Mouse (Mus musculus) layer of hippocampus, postnatal 25 days (tissue): ENCODE results near the gene Cort. TPM values are rescaled to one million over a fixed set of nuclear protein-coding genes. Genes with fewer than 3 reads are reported as not detected.
A peak's percentile ranks its signal among the peaks of the same experiment; 100 is the strongest.
"Not testable (repeated sequence)": the region's sequence is repeated elsewhere in the genome, so short reads cannot be mapped to it uniquely, and the experiment has no call there.

Experiments used
- DNase-seq, 2 experiments: peaks; one replicate each; pipeline ENCODE4 v3.0.0; 2022; ENCODE audit warnings: mixed read lengths in 2 of 2, low spot score in 1 of 2; ENCODE audit errors: extremely low spot score in 1 of 2
- total RNA-seq, 2 experiments: library from RNA; stranded (reverse); gene quantifications; 2 replicates each; pipeline ENCODE4 v1.2.3; 2021

The Cort gene
- total RNA-seq, 2 experiments from 2014 or later = 8.1 to 10.7 TPM

DNA sequence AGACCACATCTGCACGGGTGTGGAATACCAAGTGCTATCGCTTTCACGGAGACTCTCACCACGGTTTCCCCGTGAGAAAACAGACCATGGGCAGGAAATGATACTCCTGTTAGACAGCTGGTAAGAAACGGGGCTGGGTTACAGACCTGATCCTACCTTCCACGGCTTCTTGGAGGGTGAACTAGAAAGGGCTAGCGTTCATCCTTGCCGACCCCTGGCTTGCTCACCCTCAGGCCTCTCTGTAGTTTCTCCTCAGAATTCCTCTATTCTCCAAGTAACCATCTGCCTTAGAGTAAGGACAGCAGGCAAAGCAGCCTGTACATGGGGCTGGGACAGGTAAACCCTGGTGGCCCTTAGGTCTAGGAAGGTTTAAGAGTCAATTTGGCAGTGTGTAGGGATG, 22.6 kb upstream of the Cort start:
- DNase-seq = no peak

DNA sequence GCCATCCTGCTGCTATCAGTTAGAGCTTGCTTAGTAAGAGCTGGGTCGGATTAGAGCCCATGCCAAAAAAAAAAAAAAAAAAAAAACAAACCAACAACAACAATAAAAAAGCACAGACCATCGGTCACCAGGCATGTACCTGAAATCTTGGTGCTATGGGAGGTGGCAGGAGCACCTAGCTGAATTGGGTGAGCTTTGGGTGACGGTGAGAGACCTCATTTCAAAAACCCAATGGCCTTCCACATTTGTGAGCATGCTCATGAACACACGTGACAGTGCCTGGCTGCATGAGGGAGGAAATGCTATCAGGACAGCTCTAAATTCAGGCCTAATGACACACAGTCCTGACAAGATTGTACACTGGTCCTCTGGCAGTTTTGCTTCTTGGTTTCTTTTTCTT, 21.5 kb upstream of the Cort start:
- no peak for DNase-seq

DNA sequence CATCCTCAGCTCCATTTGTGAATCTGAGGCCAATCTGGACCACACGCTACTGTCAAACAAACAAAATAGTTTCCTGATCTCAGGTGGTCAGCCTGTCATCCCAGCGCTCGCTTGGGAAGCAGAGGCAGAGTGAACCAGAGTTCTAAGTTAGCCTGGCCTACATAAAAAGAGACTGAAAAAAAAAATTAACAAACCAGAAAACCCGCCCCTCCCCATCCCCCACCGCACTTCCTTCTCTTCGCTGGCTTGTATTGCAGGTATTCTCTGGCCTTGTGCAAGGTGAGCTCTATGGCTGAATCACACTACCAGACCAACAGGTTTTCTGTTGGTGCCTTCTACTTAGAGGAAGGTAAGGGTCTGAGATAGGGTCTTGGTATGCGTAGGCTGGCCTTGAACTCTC, 21.0 kb upstream of the Cort start:
- no peak for DNase-seq

DNA sequence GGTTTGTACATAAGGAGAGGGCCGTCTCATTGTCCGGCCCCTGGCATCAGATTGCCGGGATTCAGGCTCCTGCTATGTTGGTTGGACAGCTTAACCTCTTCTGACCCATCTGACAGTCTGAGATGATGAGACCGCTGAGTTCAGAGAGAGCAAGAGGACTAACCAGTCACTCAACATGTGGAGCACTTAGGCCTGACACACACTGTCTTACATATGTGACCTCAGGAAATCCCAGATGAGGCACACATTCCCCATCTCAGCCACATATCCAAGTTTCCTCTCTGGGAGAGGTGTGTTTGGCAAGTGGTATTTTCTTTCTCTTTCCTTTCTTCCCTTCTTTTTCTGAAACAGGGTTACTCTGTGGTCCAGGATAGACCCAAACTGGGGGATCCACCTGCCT, 18.6 kb upstream of the Cort start:
- DNase-seq = no peak

DNA sequence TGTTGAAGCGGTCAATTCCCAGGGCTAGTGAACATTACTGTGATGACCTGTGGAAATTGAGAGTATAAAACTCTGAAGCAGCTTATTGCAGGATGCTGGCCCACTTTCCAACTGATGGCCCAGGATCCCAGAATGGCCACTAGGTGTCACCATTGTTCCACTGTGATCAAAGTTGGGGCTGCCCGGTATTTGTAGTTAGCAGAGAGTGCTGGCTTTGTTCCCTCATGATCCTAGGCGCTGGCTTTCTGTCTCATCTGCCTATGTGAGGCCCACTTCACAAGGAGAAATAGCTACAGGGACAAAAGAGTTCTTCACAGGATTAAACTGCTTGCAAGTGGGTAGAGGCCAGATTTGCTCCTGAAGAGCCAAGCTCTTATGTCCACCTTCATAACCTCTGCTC, 17.9 kb upstream of the Cort start:
- peak; percentile 65 to 79 for DNase-seq

DNA sequence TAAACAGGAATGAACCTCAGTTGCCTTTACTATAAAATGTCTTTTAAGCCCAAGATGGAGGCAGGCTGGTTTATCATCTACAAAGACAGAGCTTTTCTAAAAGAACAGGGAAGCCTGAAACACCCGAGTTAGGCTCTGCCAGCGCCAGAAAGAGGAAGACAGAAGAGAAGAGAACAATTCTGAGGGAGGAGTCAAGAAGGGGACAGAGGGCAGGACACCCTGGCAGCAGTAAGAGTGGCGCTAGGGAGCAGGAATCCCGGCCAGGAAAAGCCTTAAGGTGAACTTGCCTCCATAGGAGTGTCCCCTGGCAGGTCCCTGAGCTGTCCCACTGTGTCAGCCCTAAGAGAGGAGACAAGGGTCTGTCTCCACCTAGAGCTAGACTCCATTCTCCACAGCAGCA, 17.0 kb upstream of the Cort start:
- no peak for DNase-seq

DNA sequence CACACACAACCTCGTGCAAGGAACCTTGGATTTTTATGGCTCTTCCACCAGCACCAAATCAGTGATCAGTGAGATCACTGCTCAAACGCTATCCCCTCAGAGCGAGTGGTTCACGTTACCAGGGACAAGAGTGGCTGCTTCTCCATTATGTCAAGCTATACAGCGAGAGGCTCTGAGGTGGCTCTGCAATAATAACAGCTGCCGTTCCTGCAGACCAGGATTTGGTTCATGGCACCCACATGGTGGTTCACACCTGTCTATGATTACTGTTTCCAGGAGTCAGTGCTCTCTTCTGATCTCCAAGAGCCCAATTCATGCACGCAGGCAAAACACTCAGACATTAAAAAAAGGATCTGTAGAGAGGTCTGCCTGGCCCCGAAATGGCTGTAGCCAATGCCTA, 12.0 kb upstream of the Cort start:
- no peak for DNase-seq

DNA sequence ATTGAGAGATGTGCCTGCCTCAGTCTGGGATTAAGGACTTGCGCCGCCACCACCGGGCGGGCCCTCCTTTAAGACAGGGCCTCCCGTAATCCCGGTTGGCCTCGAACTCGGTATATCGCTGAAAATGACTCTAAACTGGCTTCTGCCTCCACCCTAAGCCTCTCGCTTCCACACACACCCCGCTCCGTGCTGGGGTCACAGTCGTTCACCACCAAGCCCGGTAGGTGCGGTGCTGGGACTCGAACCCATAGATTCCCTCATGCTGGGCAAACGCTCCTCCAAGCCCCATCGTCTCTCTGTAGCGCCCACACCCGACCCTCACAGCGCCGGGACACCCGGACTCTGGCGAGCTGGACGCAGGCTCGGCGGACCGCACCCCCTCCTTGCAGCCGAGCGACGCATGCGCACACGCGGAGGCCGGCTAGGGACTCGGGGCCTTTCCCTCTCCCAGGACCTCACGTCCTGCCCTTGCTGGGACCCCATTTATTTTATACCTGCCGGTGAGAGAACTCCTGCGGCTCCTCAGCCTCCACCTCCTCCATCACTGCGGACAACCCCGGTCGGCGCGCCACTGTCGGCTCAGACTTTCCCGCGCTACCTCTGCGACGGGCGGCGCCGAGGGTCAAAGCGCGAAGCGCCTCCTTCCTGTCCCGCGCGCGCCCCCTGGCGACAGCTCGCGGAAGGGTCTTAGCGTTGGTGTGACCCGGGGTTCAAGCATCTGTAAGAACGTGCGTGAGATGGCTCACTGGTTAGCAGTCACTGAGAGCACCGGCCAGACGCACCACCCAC, 10.6 kb upstream of the Cort start, which contains the start of gene Cenps:
TSS of gene Cenps (minus strand) at position 648 of the 789 bp plus-strand sequence.
- DNase-seq = peak; percentile 90 to 94

DNA sequence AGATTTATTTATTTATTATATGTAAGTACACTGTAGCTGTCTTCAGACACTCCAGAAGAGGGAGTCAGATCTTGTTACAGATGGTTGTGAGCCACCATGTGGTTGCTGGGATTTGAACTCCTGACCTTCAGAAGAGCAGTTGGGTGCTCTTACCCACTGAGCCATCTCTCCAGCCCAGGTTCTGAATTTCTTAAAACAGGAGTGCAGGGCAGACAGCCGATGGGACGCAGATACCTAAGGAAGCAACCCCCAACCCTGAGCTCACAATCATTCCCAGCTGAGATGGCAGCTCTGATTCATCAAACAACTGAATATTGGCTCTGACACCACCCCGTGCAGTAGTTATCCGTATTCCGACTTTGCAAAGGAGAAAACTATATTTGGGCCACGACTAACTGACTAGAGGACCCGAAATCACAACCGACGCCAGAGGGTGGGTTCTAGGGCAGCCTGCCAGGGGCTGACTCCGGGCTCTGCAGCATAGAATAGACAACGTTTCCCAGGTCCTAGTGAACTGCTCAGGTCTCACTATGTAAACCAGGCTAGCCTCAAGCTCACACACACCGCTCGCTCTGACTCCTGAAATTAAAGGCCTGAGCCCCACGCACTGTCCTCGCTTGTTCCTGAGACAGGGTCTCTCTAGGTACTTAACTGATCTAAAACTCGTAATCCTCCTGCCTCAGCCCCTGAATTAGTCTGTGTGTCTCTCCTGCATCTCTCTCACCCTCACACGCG, 9.7 kb upstream of the Cort start:
- no peak for DNase-seq

DNA sequence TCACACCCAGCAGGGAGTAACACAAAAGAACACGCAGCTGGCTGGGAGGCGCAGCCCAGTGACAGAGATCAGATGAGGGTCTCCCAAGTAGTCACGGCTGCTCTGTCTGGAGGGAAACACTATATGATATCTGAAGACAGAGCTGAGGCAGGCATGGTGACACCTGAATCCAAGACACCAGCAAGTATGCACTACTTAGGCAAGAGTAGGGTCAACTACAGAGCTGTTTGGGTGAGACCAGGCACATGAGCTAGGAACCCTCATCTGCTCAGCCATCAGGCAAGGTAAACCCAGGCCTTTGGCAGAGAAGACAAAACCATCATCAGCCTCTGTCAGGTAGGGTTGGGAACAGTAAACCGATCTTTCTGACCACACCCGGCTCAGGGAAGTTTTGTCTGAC, 6.8 kb upstream of the Cort start:
- no peak for DNase-seq

DNA sequence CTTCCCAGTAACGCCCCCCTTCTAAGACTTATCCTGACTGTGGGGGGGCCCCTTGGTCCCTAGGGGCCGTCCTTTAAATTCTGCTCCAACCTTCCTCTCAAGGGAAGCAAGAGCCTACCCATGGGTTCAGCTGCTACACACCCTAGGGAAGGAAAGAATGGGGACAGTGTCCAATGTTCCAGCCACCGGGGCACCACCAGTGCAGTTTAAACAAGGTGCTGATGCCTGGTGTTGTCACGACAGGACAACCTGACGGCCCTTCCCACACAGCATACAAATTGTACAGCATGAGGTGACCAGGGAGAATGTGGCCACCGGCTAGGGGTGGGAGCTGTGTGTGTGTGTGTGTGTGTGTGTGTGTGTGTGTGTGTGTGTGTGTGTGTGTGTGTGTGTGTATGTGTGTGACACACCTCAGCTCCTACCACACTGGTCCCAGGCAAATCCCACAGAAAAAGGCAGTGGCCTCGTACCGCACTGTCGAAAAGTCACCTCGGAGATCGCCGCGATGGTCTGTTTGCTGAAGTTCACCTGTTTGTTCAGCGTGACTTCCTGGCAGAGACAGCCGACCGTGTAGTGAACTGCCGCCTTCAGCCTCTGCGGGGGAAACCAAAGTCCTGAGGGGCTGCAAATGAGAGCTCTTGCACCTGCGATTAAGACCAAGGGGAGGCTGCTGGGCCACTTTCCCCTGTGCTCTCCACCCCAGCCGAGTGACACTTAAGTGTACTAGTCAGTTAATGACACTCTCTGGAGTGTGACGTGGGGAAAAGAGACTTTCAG, 5.4 kb upstream of the Cort start:
- no peak for DNase-seq

DNA sequence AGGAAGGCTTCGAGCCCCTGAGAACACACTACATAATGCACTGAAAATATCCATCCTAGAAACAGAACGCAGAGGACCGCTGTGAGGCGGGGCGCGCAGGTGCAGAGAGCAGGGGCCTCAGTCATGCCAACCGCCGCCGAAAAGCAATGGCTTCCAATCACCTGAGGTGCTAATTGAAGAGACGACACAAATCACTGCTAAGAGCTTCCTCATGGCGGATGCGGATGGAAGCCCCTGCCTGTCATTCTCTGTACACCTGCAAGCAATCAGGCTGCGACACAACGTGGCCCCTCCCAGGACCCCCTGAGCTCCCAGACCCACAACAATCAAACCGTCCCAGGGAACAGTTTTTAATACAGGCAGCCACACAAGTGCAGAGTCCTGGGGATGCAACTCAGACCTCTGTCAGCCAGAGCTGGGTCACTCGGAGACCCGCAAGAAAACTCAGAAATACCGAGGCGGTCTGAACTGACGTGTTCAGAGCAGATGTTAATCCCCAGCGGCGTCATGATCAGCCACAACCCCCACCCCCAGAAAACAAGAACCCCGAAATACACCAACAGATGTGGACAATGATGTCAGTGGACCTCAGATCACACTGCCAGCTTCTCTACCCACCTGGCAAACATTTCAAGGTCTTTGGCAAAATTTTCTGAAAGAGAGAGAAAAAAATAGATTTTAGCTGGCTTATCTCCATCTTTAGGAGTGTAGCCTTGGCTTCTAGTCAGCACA, 4.6 kb upstream of the Cort start:
- no peak for DNase-seq

DNA sequence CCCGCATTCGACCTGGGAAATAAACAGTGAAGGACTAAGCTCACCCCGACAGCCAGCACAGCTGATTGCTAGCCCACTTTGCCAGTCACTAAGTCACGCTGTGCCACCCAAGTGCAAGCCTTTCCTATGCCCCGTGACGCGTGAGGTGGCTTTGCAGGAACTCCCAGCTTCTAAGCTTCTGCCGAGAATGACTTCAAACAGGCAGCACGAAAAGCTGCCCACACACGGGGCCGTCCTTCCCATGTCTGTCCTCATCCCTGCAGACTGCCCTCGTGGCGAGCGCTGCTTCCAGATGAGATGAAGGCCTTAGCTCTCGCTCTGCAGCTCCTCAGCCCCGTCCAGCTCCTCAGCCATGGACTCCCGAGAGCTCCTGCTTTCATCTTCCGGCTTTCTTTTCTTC, 1.9 kb upstream of the Cort start:
- DNase-seq = no peak

DNA sequence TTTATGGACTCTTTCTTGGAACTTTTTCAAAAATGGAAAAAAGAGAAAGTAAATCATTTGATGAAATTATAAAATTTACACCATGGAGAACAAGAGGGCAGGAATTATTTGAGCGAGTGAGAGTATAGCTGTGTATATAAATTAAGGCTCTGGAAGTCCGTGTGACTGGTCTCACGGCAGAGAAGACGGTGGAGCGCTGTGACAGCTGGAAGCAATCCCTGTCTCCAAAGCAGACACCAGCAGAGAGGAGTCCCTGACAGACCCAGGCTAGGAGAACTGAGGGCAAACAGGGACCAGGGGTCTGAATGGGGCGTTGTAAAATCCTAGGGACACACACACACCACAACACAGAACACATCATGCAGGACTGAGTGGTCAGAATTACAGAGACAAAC, 451 bp downstream of the Cort start:
- DNase-seq = no peak

DNA sequence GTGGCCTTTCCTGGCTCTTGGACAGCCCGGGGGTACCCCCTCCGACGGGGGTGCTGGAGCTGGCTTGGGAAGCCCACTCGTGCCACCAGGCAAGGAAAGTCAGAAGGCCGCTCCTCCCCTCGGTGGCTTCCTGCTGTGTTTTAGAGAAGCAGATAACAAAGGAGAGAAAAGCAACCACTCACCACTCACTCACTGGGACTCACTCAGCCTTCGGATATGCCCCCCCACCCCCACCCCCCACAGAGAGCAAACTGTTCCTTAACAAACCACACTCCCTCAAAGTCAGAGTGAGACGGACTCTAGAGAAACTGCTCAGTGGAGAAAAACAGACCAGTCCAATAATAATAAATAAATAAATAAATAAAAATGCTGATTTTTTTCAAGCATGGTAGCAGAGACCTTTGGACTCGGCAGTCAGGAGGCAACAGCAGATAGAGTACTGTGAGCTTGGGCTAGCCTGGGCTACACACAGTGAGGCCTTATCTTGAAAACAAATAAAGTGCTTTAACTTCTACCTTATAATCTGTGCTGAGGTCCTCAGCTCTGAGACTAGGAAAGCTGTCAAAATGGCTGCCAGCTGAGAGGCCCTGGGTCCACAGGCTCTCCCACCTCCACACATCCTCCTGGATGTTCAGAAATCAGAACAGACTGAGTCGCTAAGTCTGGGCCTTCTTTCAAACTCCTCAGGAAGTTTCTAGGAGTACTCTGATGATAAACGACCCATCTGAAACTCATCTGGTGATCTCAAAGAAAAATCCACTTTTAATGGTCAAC, 1.0 kb downstream of the Cort start:
- DNase-seq = no peak

DNA sequence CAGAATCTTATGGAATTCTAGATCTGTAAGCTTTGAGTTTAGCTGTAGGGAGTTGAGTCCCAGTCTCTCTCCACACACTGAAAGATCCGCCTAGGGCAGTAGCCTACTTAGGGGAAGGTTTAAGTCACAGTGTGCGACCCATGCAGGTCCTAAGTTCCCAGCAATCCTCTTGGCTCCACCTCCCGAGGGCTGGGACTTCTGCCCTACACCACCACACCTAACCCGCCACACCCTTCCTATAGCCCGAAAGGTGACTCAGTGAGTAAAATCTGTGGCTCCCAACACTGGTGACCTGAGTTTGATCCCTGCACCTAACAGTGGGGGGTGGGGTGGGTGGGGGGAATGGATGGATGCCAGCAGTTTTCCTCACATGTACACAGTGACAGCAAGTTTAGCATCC, 3.1 kb downstream of the Cort start:
- no peak for DNase-seq

DNA sequence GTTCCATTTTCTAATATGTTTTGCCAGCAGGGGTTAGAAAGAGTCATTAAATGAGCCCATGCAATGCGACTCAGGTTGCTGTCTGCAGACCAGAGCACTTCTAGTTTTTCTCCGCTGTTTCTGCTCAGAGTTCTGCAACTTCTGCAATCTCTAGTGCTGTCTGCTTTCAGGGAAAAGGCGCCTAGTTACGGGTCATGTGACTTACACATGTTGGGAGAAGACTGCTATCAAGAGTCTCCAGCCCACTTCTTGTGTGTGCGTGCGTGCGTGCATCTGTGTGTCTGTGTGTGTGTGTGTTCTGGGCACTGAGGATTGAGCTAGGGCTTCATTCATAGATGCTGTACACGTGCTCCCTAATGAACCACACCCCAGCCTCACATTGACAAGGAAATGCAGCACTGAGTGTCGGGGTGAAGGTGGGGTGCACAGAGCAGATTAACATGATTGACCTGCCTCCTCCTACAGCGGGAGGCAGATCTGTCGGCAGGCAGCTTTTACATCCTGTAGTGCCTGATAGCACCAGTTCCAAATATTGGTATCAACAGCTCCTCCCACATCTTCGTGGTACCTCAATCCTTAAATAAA, 6.5 kb downstream of the Cort start:
- DNase-seq = not testable (repeated sequence)

DNA sequence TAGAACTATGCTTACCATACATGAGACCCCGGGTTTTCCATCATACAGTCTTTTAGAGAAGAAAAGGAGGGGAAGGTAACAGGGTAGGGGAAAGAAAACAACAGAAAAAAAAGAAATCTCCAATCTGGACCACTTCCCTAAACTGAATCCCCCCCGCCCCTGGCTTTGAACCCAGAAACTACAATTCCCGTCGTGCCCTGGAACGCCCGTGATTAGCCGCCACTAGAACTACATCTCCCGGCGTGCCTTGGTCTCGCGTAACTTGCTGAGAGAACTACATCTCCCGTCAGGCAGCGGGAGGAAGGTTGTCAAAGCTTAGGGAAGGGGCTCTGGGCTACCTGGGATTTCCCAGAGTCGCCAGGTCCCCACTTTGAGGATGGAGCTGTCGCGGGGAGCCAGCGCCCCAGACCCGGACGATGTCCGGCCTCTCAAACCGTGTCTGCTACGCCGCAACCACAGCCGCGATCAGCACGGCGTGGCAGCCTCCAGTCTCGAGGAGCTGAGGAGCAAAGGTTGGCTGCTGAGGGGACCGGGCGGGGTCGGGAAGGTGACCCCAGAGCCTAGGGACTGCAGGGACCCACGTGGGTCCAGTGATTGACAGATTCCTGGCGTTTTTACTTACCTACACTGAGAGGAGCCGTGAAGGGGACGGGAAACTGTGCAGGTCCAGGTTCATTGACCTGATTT, 22.5 kb downstream of the Cort start, which contains the start of gene Dffa:
TSS of gene Dffa (plus strand) at position 272 of the 687 bp plus-strand sequence.
- peak; percentile 77 to 86 for DNase-seq

DNA sequence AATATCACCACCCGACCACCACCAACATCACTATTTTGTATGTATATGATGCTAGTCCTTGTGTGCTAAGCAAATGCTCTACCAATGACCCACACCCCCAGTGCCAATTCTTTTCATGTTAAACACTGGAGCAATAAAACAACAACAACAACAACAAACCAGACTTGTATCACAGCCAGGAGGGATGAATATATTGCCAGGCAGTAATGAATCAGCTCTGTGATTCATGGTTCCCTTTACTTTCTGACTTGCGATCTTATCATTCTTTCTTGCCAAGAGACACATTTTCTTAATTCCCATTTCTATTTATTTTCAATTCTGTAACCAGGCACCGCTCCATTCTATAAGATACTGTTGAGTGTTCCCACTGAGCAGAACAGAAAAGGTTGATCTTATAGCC, 25.1 kb downstream of the Cort start:
- no peak for DNase-seq
